Mouse (Mus musculus) frontal cortex, postnatal 14 days (tissue): Measurements from ENCODE around the gene Atp6v1c2.

Source experiments
- DNase-seq, 2 experiments: peaks; one replicate each; pipeline ENCODE4 v3.0.0; 2022; ENCODE audit warnings: low spot score in 2 of 2

The Atp6v1c2 gene

GRCm38 (mm10) chr12:17333459-17333858 is 4.3 kb upstream of the Atp6v1c2 start:
- DNase-seq = no peak

GRCm38 (mm10) chr12:17324549-17325470 is 4.3 kb downstream of the Atp6v1c2 start:
- peak in 1 of 2 experiments; percentile 13 for DNase-seq

DNA sequence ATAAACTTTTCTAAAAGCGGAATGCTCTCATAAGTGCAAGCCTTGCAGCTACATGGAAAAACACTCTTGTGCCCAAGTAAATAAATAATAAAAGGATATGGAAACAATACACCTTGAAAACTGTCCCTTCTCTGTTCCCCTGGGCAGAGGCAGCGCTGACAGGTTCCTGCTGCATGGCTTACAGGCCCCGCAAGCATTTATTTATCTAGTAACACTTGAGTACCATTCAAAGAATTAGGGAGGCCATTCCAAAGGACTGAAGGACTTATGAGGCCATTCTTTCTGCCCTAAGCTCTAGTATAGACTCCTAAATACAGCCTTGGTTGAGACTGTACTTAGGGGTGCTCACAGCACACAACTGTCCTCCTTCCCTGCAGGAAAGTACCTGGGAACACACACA is 10.7 kb downstream of the Atp6v1c2 start:
- DNase-seq = no peak

DNA sequence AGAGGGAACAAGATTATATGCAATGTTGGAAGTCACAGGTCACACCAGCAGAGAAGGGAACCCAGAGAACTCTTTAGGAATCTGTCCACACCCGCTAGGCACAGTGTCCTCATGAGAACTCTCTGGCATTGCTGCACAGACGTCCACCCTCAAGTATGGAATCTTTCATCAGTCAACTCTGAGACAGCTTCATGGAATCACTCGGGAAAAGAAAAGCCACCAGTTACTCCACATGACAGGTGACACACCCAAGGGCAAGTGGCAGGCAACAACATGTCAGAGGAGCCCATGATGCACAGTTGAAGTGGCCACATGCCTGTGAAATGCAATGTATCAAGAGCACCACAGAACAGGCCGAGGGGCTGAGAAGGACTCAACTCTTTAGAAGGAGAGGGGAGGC is 11.2 kb downstream of the Atp6v1c2 start:
- DNase-seq = no peak

GRCm38 (mm10) chr12:17316096-17316495 is 13.1 kb downstream of the Atp6v1c2 start:
- no peak for DNase-seq

- DNase-seq = no peak
Measured at GRCm38 (mm10) chr12:17310852-17311839, 18.0 kb downstream of the Atp6v1c2 start.

DNA sequence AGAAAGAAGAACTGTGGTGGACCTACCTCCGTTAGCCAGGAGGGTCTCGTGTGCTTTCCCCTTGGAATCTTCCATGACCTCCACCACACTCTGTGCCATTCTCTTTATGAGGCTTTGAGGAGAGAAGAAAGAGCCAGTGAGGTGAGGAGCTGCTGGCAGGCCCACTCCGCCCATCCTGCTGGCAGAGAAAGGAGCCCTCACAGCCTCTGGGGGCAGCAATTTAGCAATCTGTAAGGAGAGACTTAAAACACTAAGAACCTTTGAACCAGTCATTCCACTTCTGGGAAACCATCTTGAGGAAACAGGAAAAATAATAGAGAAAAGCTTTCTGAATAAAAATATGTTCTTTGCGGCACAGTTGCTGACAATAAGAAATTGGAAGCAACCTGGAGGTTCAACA is 20.9 kb downstream of the Atp6v1c2 start:
- DNase-seq = no peak

GRCm38 (mm10) chr12:17305445-17305844 is 23.7 kb downstream of the Atp6v1c2 start:
- no peak for DNase-seq

GRCm38 (mm10) chr12:17299902-17300301 is 29.3 kb downstream of the Atp6v1c2 start:
- no peak for DNase-seq

DNA sequence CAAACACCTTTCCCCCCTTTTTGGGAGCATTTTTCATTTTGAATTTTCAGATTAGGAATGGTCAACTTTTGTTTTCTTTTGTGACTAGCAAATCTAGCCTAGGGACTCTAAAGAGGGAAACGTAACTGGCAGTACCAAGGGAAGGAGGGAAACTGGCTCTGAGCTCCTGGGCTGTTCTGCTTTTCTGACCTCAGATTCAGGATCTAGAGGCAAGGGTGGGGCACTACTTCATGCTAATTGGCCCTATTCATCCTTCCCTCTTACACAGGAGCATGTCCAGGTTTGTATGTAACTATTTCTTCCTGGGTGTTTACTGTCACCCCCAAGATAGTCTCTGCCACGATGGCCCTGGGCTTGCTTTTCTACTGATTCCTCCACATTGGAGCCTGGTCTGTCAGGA is 32.3 kb downstream of the Atp6v1c2 start:
- no peak for DNase-seq

- DNase-seq = no peak
Measured at GRCm38 (mm10) chr12:17290569-17290968, 38.6 kb downstream of the Atp6v1c2 start.

DNA sequence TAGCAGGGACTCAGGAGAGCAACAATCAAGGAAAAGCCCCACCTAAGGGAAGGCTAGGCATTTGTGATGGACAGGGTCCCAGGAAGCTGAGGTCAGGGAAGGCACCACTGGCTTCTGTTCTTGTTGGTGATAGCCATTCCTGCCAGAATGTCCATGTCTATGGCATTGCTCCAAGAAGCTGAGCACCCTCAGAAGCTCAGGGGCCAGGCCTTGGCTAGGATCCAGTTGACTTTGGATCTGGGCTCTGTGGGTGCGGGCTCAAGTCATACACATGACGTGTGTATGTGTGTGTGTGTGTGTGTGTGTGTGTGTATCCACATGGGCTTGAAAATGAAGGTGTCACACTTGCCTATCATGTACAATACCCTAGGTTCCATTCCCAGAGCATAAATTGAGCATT is 39.2 kb downstream of the Atp6v1c2 start:
- DNase-seq = no peak

DNA sequence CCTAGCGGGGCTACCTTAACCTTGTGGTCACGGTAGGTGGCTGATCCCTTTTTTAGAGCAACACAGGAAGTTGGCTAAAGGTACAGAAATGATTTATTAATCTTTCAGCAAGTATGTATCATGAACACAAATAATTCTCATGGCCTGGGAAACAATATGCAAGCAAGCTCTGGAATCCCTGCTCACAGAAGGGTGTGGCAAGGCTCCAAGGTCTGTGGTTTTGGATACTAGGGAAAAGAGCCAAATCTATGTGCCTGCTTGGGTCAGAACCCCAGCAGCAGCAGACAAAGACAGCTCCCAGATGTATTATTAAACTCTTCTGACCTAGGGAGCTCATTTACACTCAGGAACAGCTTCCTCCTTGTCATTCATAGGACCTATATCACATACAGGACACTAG is 40.1 kb downstream of the Atp6v1c2 start:
- DNase-seq = no peak

GRCm38 (mm10) chr12:17288496-17288895 is 40.7 kb downstream of the Atp6v1c2 start:
- DNase-seq = no peak

GRCm38 (mm10) chr12:17273841-17274240 is 55.3 kb downstream of the Atp6v1c2 start:
- DNase-seq = no peak

GRCm38 (mm10) chr12:17271272-17271671 is 57.9 kb downstream of the Atp6v1c2 start:
- DNase-seq = no peak

- no peak for DNase-seq
Measured at GRCm38 (mm10) chr12:17267316-17267715, 61.8 kb downstream of the Atp6v1c2 start.

GRCm38 (mm10) chr12:17266673-17266990 is 62.5 kb downstream of the Atp6v1c2 start:
- no peak for DNase-seq

DNA sequence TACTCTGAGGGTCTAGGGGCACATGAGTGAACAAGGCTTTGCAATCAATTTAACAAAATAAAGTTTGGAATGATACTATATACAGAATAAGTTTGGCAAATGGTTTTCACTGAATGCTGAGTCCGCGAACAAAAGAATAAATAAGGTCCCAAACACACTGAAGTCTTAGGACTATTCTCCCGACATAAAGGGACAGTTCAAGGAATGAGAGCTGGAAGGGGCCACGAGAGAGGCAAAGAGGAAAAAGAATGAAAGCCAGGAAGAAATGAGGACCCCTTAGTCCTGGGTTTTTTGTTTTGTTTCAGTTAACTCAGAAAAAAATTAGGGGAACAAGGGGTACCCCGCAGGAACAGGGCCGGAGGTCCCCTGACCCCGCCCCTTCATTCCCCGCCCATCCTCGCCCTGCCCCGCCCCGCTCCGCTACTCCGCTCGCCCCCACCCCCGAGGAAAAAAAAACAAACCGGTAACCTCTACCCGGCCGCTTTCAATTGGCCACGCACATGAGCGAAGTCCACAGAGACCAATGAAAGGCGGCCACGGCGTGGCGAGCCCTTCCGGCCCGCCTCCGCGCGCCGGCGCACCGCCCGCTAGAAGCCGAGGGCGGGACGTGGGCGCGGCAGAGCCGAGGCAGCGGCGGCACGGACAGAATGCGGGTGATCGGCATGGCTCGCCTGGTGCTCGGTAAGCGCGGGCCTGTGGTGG is 63.0 kb downstream of the Atp6v1c2 start, which contains the start of gene Pdia6:
Gene Pdia6, plus strand, starts transcription at position 575 of the 702 bp plus-strand sequence.
- peak; percentile 83 to 87 for DNase-seq

GRCm38 (mm10) chr12:17264826-17265225 is 64.3 kb downstream of the Atp6v1c2 start:
- no peak for DNase-seq

DNA sequence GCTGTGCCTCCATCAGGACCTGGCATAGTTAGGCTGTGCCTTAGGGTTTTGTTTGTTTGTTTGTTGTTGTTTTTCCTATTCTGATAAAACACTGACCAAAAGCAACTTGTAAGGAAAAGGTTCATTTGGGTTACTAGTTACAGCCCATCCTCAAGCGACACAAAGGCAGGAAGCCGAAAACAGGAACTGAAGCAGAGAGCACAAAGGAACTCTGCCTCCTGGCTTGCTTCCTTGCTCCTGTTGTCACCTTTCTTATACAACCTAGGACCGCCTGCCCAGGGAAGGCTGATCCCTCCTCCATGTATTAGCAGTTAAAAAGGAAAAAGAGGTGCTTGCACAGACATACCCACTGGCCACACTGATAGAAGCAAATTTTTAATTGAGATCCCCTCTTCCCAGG is 65.3 kb downstream of the Atp6v1c2 start:
- no peak for DNase-seq

DNA sequence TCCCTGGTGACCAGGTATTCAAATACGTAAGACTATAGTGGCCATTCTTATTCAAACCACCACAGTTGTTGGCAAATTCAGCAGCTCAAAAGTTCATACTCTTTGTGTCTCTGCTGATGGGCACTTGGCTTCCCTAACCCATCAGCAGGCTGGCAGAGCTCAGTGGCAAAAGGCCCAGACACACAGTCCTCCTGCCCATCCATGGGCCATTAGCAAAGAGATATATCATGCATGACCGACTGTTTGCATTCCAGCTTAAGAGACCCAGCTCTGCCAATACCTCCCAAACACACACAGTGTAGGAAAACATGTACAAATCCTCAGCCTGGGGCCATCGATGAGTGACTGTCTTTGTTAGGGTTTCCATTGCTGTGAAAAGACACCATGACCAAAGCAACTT is 68.2 kb downstream of the Atp6v1c2 start:
- DNase-seq = no peak
